Mouse (Mus musculus) heart, postnatal 0 days (tissue): ENCODE measurements around the gene Brd7. TPM values are rescaled to one million over a fixed set of nuclear protein-coding genes. Genes with fewer than 3 reads are reported as not detected.
A peak's percentile ranks its signal among the peaks of the same experiment; 100 is the strongest.

Experiments
- ATAC-seq: fragments of 200-750 bp; cut with Nextera tagmentation; 2 replicates; pipeline ENCODE4 v1.8.0; 2017; ENCODE audit warnings: low read depth, moderate number of reproducible peaks, moderate library complexity; ENCODE audit not compliant: insufficient read depth
- DNase-seq: peaks from one replicate; pipeline ENCODE4 v3.0.0-alpha.2; 2016; ENCODE audit warnings: low spot score
- H3K27ac ChIP-seq: fragments of 300-500 bp; sonication (generic); 2 replicates; pipeline ENCODE4 v1.5.1; 2014; ENCODE audit warnings: low read depth, mild to moderate bottlenecking
- H3K27me3 ChIP-seq: fragments of 300-500 bp; sonication (generic); 2 replicates; pipeline ENCODE4 v1.6.1; 2014; ENCODE audit warnings: low read length, mixed read lengths; ENCODE audit not compliant: control insufficient read depth, insufficient read depth
- H3K36me3 ChIP-seq: fragments of 300-500 bp; sonication (generic); replicated peaks from 2 replicates; pipeline ENCODE4 v1.6.1; 2014; ENCODE audit warnings: low read length, mixed read lengths; ENCODE audit not compliant: control insufficient read depth, insufficient read depth
- H3K4me1 ChIP-seq: fragments of 300-500 bp; sonication (generic); 2 replicates; pipeline ENCODE4 v1.6.1; 2014; ENCODE audit warnings: antibody characterized with exemption; ENCODE audit not compliant: control insufficient read depth, insufficient read depth
- H3K4me2 ChIP-seq: fragments of 300-500 bp; sonication (generic); 2 replicates; pipeline ENCODE4 v1.6.1; 2014; ENCODE audit warnings: low read depth, mild to moderate bottlenecking, low read length, moderate library complexity
- H3K4me3 ChIP-seq: fragments of 300-500 bp; sonication (generic); 2 replicates; pipeline ENCODE4 v1.5.1; 2014; ENCODE audit warnings: low read depth, low read length
- H3K9ac ChIP-seq: fragments of 300-500 bp; sonication (generic); replicated peaks from 2 replicates; pipeline ENCODE4 v1.6.1; 2014; ENCODE audit warnings: low read depth, low read length, mixed read lengths
- H3K9me3 ChIP-seq: fragments of 300-500 bp; sonication (generic); replicated peaks from 2 replicates; pipeline ENCODE4 v1.6.1; 2016; ENCODE audit warnings: low read length; ENCODE audit not compliant: control insufficient read depth
- CTCF ChIP-seq: IDR thresholded peaks from 2 replicates; pipeline ENCODE4 v1.5.1; 2016; ENCODE audit warnings: antibody characterized with exemption, control low read depth, low read depth
- EP300 ChIP-seq: IDR thresholded peaks from 2 replicates; pipeline ENCODE4 v1.6.1; 2016; ENCODE audit warnings: antibody characterized with exemption, low read depth
- WGBS: fragments of 180-500 bp; shearing (Covaris S2); extraction: QIAGEN DNeasy Blood & Tissue Kit; methylation state at CpG from one replicate; pipeline ENCODE4 v1.1.7; 2014; 5-methylcytosine and 5-hydroxymethylcytosine counted together
- polyA plus RNA-seq: library from polyadenylated mRNA; unstranded; fragments of >200 nt; fragmentation: Nextera tagmentation; extraction: Ambion mirVana; gene quantifications from 2 replicates; pipeline ENCODE4 v1.2.1, GENCODE M21; 2015
- total RNA-seq: library from RNA; depleted of rRNA; stranded (reverse); fragments of >200 nt; gene quantifications from 2 replicates; pipeline ENCODE4 v1.2.3, GENCODE M21; 2014; ENCODE audit warnings: low replicate concordance

The Brd7 gene
- total and polyA plus RNA-seq, 2 experiments from 2014 or later = 23.8 to 70.2 TPM

GRCm38 (mm10) chr8:88317341-88317740 is 44.7 kb downstream of the Brd7 start:
- Histone ChIP-seq H3K27ac (0 out of 2 replicates have a peak overlapping the region, but pooled peaks have one; percentile 6), H3K36me3 (no peaks in the 10 kb centered on the region), H3K4me3 (no peak overlapping the region), H3K27me3 (no peaks in the 10 kb centered on the region), H3K9me3 (no peaks in the 10 kb centered on the region), H3K4me2 (no peak overlapping the region), H3K4me1 (peaks cover 14% of the 10 kb centered on the region), H3K9ac (no peak overlapping the region)
- TF ChIP-seq CTCF (no peak), EP300 (no peak)
- ATAC-seq = no peak
- no peak for DNase-seq
- WGBS = 72% methylated on average over 5 of the region's 5 CpGs

- peak; percentile 43 for DNase-seq
- no peaks in the 10 kb centered on the region for H3K27me3 ChIP-seq
- WGBS = 39% methylated on average over 8 of the region's 8 CpGs
These were observed 45.7 kb downstream of the Brd7 start for GRCm38 (mm10) chr8:88316139-88316931.

GRCm38 (mm10) chr8:88315302-88315701 is 46.7 kb downstream of the Brd7 start:
- DNase-seq (no peak), ATAC-seq (no peak)
- Histone ChIP-seq H3K9ac (no peak overlapping the region), H3K9me3 (no peaks in the 10 kb centered on the region), H3K4me3 (no peak overlapping the region), H3K36me3 (no peaks in the 10 kb centered on the region), H3K4me2 (no peak overlapping the region), H3K4me1 (peaks cover 14% of the 10 kb centered on the region), H3K27ac (no peak overlapping the region), H3K27me3 (no peaks in the 10 kb centered on the region)
- WGBS = 93% methylated on average over 8 of the region's 8 CpGs
- TF ChIP-seq CTCF (no peak), EP300 (no peak)

More at GRCm38 (mm10) chr8:88316139-88316931, 45.7 kb downstream of the Brd7 start:
- Histone ChIP-seq H3K27ac (0 out of 2 replicates have a peak overlapping the region, but pooled peaks have one; percentile 36), H3K36me3 (no peaks in the 10 kb centered on the region), H3K9me3 (no peaks in the 10 kb centered on the region), H3K9ac (0 out of 2 replicates have a peak overlapping the region, but pooled peaks have one; percentile 8), H3K4me1 (peaks cover 14% of the 10 kb centered on the region), H3K4me3 (no peak overlapping the region), H3K4me2 (no peak overlapping the region)
- ATAC-seq = peak; percentile 16; the same call in 1 of the 2 replicates
- TF ChIP-seq CTCF = no peak
- no peak for TF ChIP-seq EP300

GRCm38 (mm10) chr8:88313991-88314390 is 48.0 kb downstream of the Brd7 start:
- Histone ChIP-seq H3K27me3 (no peaks in the 10 kb centered on the region), H3K4me3 (no peak overlapping the region), H3K9me3 (no peaks in the 10 kb centered on the region), H3K36me3 (no peaks in the 10 kb centered on the region), H3K27ac (no peak overlapping the region), H3K4me2 (no peak overlapping the region), H3K9ac (no peak overlapping the region), H3K4me1 (peaks cover 14% of the 10 kb centered on the region)
- WGBS = 92% methylated on average over 12 of the region's 12 CpGs
- no peak for ATAC-seq
- no peak for DNase-seq
- TF ChIP-seq EP300 = no peak
- no peak for TF ChIP-seq CTCF

GRCm38 (mm10) chr8:88312966-88313365 is 49.0 kb downstream of the Brd7 start:
- Histone ChIP-seq H3K27me3 (no peaks in the 10 kb centered on the region), H3K4me3 (no peak overlapping the region), H3K27ac (no peak overlapping the region), H3K36me3 (no peaks in the 10 kb centered on the region), H3K4me1 (peaks cover 14% of the 10 kb centered on the region), H3K4me2 (no peak overlapping the region), H3K9ac (no peak overlapping the region), H3K9me3 (no peaks in the 10 kb centered on the region)
- 37% methylated on average over 8 of the region's 8 CpGs for WGBS
- DNase-seq = peak; percentile 64
- TF ChIP-seq CTCF (no peak), EP300 (no peak)
- 0 out of 2 replicates have a peak, but pooled peaks have one; percentile 31 for ATAC-seq
